Mouse (Mus musculus): Measurements from ENCODE around the gene H2-K1. TPM values are rescaled to one million over a fixed set of nuclear protein-coding genes. Genes with fewer than 3 reads are reported as not detected.
"Not testable (repeated sequence)": the region's sequence is repeated elsewhere in the genome, so short reads cannot be mapped to it uniquely, and the experiment has no call there.

Gene H2-K1
- total RNA-seq, 1 experiment = 69.5 TPM

GRCm38 (mm10) chr17:33999341-34000149 is 602 bp downstream of the H2-K1 start:
- Histone ChIP-seq H3K27ac (ENCODE audit: insufficient read depth, low read depth, low read length, poor library complexity, severe bottlenecking) (no peak overlapping the region), H3K9ac (ENCODE audit: insufficient read depth, low read depth, low read length, poor library complexity, severe bottlenecking) (peak overlapping the region; percentile 69), H3K36me3 (ENCODE audit: control insufficient read depth, insufficient read depth, low read length, poor library complexity, severe bottlenecking) (peaks cover 3% of the 10 kb centered on the region; the same call in 1 of the 2 replicates), H3K4me1 (ENCODE audit: control insufficient read depth in 2 of 2, insufficient read depth in 2 of 2, low read length in 2 of 2, poor library complexity in 1 of 2) (no peaks in the 10 kb centered on the region), H3K4me3 (ENCODE audit: insufficient read depth in 1 of 2, low read depth in 1 of 2, low read length in 2 of 2, poor library complexity in 1 of 2, severe bottlenecking in 1 of 2) (peak overlapping the region; percentile 59 to 69), H3K9me3 (ENCODE audit: control insufficient read depth, insufficient read depth, low read depth, low read length) (no peaks in the 10 kb centered on the region)
- in situ Hi-C loops (cut with MboI; ENCODE audit: low sequenced_read_pairs in 2 of 2, unreplicated experiment in 2 of 2) = no loop called here
- TF ChIP-seq CHD2 (IDR thresholded peaks at IDR 0.05; ENCODE audit: low read depth, low read length) (no peak), ZC3H11A (IDR thresholded peaks at IDR 0.05; ENCODE audit: borderline replicate concordance, low read depth, low read length) (no peak), ZNF384 (IDR thresholded peaks at IDR 0.05; ENCODE audit: low read depth, low read length) (no peak), MAFK (IDR thresholded peaks at IDR 0.05; ENCODE audit: insufficient read depth, low read depth, low read length) (no peak), HCFC1 (IDR thresholded peaks at IDR 0.05; ENCODE audit: borderline replicate concordance, insufficient read depth, low read length) (no peak)
- DNase-seq (ENCODE audit: low read depth, low spot score) = no peak

GRCm38 (mm10) chr17:33998697-33999096 is 1.4 kb downstream of the H2-K1 start:
- H3K4me3 ChIP-seq (ENCODE audit: insufficient read depth in 1 of 2, low read depth in 1 of 2, low read length in 2 of 2, poor library complexity in 1 of 2, severe bottlenecking in 1 of 2); in situ Hi-C loops (cut with MboI; ENCODE audit: low sequenced_read_pairs in 2 of 2, unreplicated experiment in 2 of 2); H3K9me3 ChIP-seq (ENCODE audit: control insufficient read depth, insufficient read depth, low read depth, low read length); H3K36me3 ChIP-seq (ENCODE audit: control insufficient read depth, insufficient read depth, low read length, poor library complexity, severe bottlenecking); DNase-seq (ENCODE audit: low read depth, low spot score); H3K9ac ChIP-seq (ENCODE audit: insufficient read depth, low read depth, low read length, poor library complexity, severe bottlenecking); H3K27ac ChIP-seq (ENCODE audit: insufficient read depth, low read depth, low read length, poor library complexity, severe bottlenecking); H3K4me1 ChIP-seq (ENCODE audit: control insufficient read depth in 2 of 2, insufficient read depth in 2 of 2, low read length in 2 of 2, poor library complexity in 1 of 2): not testable (repeated sequence)
- TF ChIP-seq ZNF384 (IDR thresholded peaks at IDR 0.05; ENCODE audit: low read depth, low read length) = peak; percentile 88

- not testable (repeated sequence) for H3K4me1 ChIP-seq (ENCODE audit: control insufficient read depth in 2 of 2, insufficient read depth in 2 of 2, low read length in 2 of 2, poor library complexity in 1 of 2)
Observed at GRCm38 (mm10) chr17:33997025-33997424, 3.1 kb downstream of the H2-K1 start.

GRCm38 (mm10) chr17:33995651-33996050 is 4.5 kb downstream of the H2-K1 start:
- peaks cover 3% of the 10 kb centered on the region; the same call in 1 of the 2 replicates for H3K36me3 ChIP-seq (ENCODE audit: control insufficient read depth, insufficient read depth, low read length, poor library complexity, severe bottlenecking)
- in situ Hi-C loops (cut with MboI; ENCODE audit: low sequenced_read_pairs in 2 of 2, unreplicated experiment in 2 of 2) = no loop called here
- DNase-seq (ENCODE audit: low read depth, low spot score) = no peak

More at GRCm38 (mm10) chr17:33997025-33997424, 3.1 kb downstream of the H2-K1 start:
- H3K27ac ChIP-seq (ENCODE audit: insufficient read depth, low read depth, low read length, poor library complexity, severe bottlenecking); H3K9me3 ChIP-seq (ENCODE audit: control insufficient read depth, insufficient read depth, low read depth, low read length); in situ Hi-C loops (cut with MboI; ENCODE audit: low sequenced_read_pairs in 2 of 2, unreplicated experiment in 2 of 2); H3K9ac ChIP-seq (ENCODE audit: insufficient read depth, low read depth, low read length, poor library complexity, severe bottlenecking); H3K36me3 ChIP-seq (ENCODE audit: control insufficient read depth, insufficient read depth, low read length, poor library complexity, severe bottlenecking); H3K4me3 ChIP-seq (ENCODE audit: insufficient read depth in 1 of 2, low read depth in 1 of 2, low read length in 2 of 2, poor library complexity in 1 of 2, severe bottlenecking in 1 of 2); DNase-seq (ENCODE audit: low read depth, low spot score): not testable (repeated sequence)

GRCm38 (mm10) chr17:33994959-33995358 is 5.2 kb downstream of the H2-K1 start:
- no peak for DNase-seq (ENCODE audit: low read depth, low spot score)
- TF ChIP-seq MAFK (IDR thresholded peaks at IDR 0.05; ENCODE audit: insufficient read depth, low read depth, low read length) (peak; percentile 52; the same call in 1 of the 2 replicates), HCFC1 (IDR thresholded peaks at IDR 0.05; ENCODE audit: borderline replicate concordance, insufficient read depth, low read length) (no peak), ZC3H11A (IDR thresholded peaks at IDR 0.05; ENCODE audit: borderline replicate concordance, low read depth, low read length) (no peak), ZNF384 (IDR thresholded peaks at IDR 0.05; ENCODE audit: low read depth, low read length) (no peak), CHD2 (IDR thresholded peaks at IDR 0.05; ENCODE audit: low read depth, low read length) (no peak)
- in situ Hi-C loops (cut with MboI; ENCODE audit: low sequenced_read_pairs in 2 of 2, unreplicated experiment in 2 of 2) = no loop called here
- peaks cover 0 to 2% of the 10 kb centered on the region in 2 experiments; a peak in 1 of 4 replicates for H3K4me1 ChIP-seq (ENCODE audit: control insufficient read depth in 2 of 2, insufficient read depth in 2 of 2, low read length in 2 of 2, poor library complexity in 1 of 2)
- H3K9me3 ChIP-seq (ENCODE audit: control insufficient read depth, insufficient read depth, low read depth, low read length) = no peaks in the 10 kb centered on the region
- H3K36me3 ChIP-seq (ENCODE audit: control insufficient read depth, insufficient read depth, low read length, poor library complexity, severe bottlenecking) = peaks cover 3% of the 10 kb centered on the region; the same call in 1 of the 2 replicates
- H3K9ac ChIP-seq (ENCODE audit: insufficient read depth, low read depth, low read length, poor library complexity, severe bottlenecking) = no peak overlapping the region
- H3K27ac ChIP-seq (ENCODE audit: insufficient read depth, low read depth, low read length, poor library complexity, severe bottlenecking) = no peak overlapping the region
- no peak overlapping the region for H3K4me3 ChIP-seq (ENCODE audit: insufficient read depth in 1 of 2, low read depth in 1 of 2, low read length in 2 of 2, poor library complexity in 1 of 2, severe bottlenecking in 1 of 2)

More at GRCm38 (mm10) chr17:33995651-33996050, 4.5 kb downstream of the H2-K1 start:
- Histone ChIP-seq H3K4me1 (ENCODE audit: control insufficient read depth in 2 of 2, insufficient read depth in 2 of 2, low read length in 2 of 2, poor library complexity in 1 of 2) (peaks cover 0 to 2% of the 10 kb centered on the region in 2 experiments; a peak in 1 of 4 replicates), H3K4me3 (ENCODE audit: insufficient read depth in 1 of 2, low read depth in 1 of 2, low read length in 2 of 2, poor library complexity in 1 of 2, severe bottlenecking in 1 of 2) (no peak overlapping the region), H3K27ac (ENCODE audit: insufficient read depth, low read depth, low read length, poor library complexity, severe bottlenecking) (no peak overlapping the region), H3K9ac (ENCODE audit: insufficient read depth, low read depth, low read length, poor library complexity, severe bottlenecking) (no peak overlapping the region), H3K9me3 (ENCODE audit: control insufficient read depth, insufficient read depth, low read depth, low read length) (no peaks in the 10 kb centered on the region)
- TF ChIP-seq MAFK (IDR thresholded peaks at IDR 0.05; ENCODE audit: insufficient read depth, low read depth, low read length) (no peak), ZC3H11A (IDR thresholded peaks at IDR 0.05; ENCODE audit: borderline replicate concordance, low read depth, low read length) (no peak)

Measured in ES-E14 (cell line).